ENCODE assay signal across 8 mouse cellular contexts in the genomic region with DNA sequence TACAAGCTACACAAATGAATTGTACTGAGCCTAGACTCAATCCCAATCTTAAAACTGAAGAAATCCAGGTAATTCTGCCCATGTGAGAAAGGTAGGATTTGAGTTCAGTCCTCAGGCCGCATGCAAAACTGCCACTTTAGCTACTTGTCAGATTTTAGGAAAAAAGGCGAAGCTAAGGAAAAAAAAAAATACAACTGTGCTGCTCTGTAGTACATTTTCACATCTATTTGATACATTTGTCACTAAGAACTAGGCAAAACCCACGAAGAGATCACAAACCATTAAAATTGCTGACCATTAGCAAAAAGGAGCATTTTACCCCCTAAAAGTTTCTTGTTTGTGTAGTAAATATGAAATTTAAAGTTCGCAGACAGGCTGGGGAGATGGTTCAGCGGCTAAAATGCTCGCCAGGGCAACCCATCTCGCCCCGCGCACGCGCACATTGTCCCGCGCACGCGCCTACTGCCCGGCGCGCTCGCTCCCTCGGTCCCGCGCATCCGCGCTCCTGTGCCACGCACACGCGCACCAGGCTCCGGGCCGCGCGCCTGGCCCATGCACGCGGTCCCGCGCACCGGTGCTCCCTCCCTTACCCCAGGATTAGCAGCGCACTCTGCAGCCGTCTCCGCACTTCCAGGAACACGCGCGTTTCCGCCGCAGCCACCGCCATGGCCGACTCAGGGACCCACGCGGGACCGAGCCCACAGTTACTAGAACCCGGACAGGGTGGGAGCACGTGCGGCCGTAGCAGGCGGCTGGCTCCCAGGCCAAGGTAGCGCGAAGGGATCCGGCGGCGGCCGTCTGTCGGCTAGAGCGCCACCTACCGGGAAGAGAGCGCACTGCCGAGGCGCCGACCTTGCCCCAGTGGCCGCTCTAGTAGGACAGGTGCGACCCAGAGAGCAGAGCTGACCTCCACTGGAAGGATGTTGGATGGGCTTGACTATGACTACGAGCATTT. TPM values are rescaled to one million over a fixed set of nuclear protein-coding genes. Genes with fewer than 3 reads are reported as not detected.
DNase-seq lines count a peak whose midpoint lies in the region; ATAC-seq and TF ChIP-seq lines count a peak whose summit lies in the region.

A gene (minus strand): TSS at position 800 of the 955 bp plus-strand sequence.

- intact Hi-C loops in heart, adult 2 months (cut with DNase I): no loop called here

- TF ChIP-seq POLR2A in heart, adult 2 months (IDR thresholded peaks at IDR 0.05; ENCODE audit: insufficient read depth, low read depth, low read length): no peak

- no peaks in the 10 kb centered on the region for H3K9me3 ChIP-seq in embryonic facial prominence, embryonic 13.5 days
- no peaks in the 10 kb centered on the region for H3K9me3 ChIP-seq in limb, embryonic 12.5 days
- H3K9me3 ChIP-seq in midbrain, embryonic 14.5 days (ENCODE audit: control insufficient read depth, low read length): no peaks in the 10 kb centered on the region

- H3K9ac ChIP-seq in embryonic facial prominence, embryonic 13.5 days: peak within 1 kb of the TSS; percentile 79
- peak within 1 kb of the TSS; percentile 75 for H3K9ac ChIP-seq in heart, adult 2 months (ENCODE audit: low read depth, low read length)
- peak within 1 kb of the TSS; percentile 75 for H3K9ac ChIP-seq in limb, embryonic 12.5 days (replicated peaks)
- peak within 1 kb of the TSS; percentile 74 for H3K9ac ChIP-seq in midbrain, embryonic 14.5 days (replicated peaks; ENCODE audit: low read length)

- H3K4me1 ChIP-seq in embryonic facial prominence, embryonic 13.5 days: peaks cover 9% of the 10 kb centered on the region
- H3K4me1 ChIP-seq in heart, adult 2 months (ENCODE audit: control insufficient read depth, insufficient read depth, low read length): no peaks in the 10 kb centered on the region
- peaks cover 6% of the 10 kb centered on the region for H3K4me1 ChIP-seq in limb, embryonic 12.5 days (replicated peaks)
- peaks cover 16% of the 10 kb centered on the region for H3K4me1 ChIP-seq in midbrain, embryonic 14.5 days (ENCODE audit: control insufficient read depth, insufficient read depth, low read length)

- peak; percentile 76 for DNase-seq in 3T3-L1 (ENCODE audit: low read depth, low spot score)
- DNase-seq in adrenal gland, postnatal 4 days (ENCODE audit: low spot score in 2 of 2): peak; percentile 66 to 72
- DNase-seq in heart, adult 2 months: peak; percentile 92
- peak; percentile 81 to 87 for DNase-seq in kidney, adult 8-10 months
- peak; percentile 96 for DNase-seq in midbrain, embryonic 14.5 days
- peak; percentile 80 for DNase-seq in spleen, adult 12 weeks (ENCODE audit: low spot score)

- no peaks in the 10 kb centered on the region for H3K36me3 ChIP-seq in embryonic facial prominence, embryonic 13.5 days
- peaks cover 2% of the 10 kb centered on the region; the same call in 1 of the 2 replicates for H3K36me3 ChIP-seq in heart, adult 2 months (ENCODE audit: control insufficient read depth, insufficient read depth, low read length)
- no peaks in the 10 kb centered on the region for H3K36me3 ChIP-seq in limb, embryonic 12.5 days
- H3K36me3 ChIP-seq in midbrain, embryonic 14.5 days (ENCODE audit: control insufficient read depth, insufficient read depth, low read length): no peaks in the 10 kb centered on the region

- peak within 1 kb of the TSS; percentile 60 for H3K4me2 ChIP-seq in embryonic facial prominence, embryonic 13.5 days
- peak within 1 kb of the TSS; percentile 56 for H3K4me2 ChIP-seq in limb, embryonic 12.5 days
- peak within 1 kb of the TSS; percentile 59 for H3K4me2 ChIP-seq in midbrain, embryonic 14.5 days (ENCODE audit: low read length)

- 2% methylated on average over 70 of the region's 70 CpGs for WGBS in embryonic facial prominence, embryonic 13.5 days
- WGBS in heart, adult 2 months: 2% methylated on average over 70 of the region's 70 CpGs
- WGBS in limb, embryonic 12.5 days: 2% methylated on average over 70 of the region's 70 CpGs
- WGBS in midbrain, embryonic 14.5 days: 2% methylated on average over 70 of the region's 70 CpGs

- TF ChIP-seq EP300 in heart, adult 2 months (IDR thresholded peaks at IDR 0.05; ENCODE audit: insufficient read depth, low read depth, low read length): no peak

- peak; percentile 83 for ATAC-seq in embryonic facial prominence, embryonic 13.5 days (ENCODE audit: insufficient number of reproducible peaks, insufficient read depth, low FRiP score, low TSS enrichment, low read depth)
- peak; percentile 87 for ATAC-seq in limb, embryonic 12.5 days (ENCODE audit: insufficient number of reproducible peaks, insufficient read depth, low FRiP score, low TSS enrichment, low read depth)
- peak; percentile 85 for ATAC-seq in midbrain, embryonic 14.5 days (ENCODE audit: low FRiP score, low TSS enrichment)

- no peaks in the 10 kb centered on the region; the same call in 1 of the 2 replicates for H3K79me2 ChIP-seq in heart, adult 2 months (replicated peaks; ENCODE audit: control insufficient read depth, insufficient read depth, low read length)

- peak within 1 kb of the TSS; percentile 67 for H3K4me3 ChIP-seq in embryonic facial prominence, embryonic 13.5 days
- peak within 1 kb of the TSS; percentile 83 for H3K4me3 ChIP-seq in heart, adult 2 months
- peak within 1 kb of the TSS; percentile 69 for H3K4me3 ChIP-seq in limb, embryonic 12.5 days (replicated peaks)
- H3K4me3 ChIP-seq in midbrain, embryonic 14.5 days (replicated peaks; ENCODE audit: low read depth, low read length): peak within 1 kb of the TSS; percentile 61

- H3K27me3 ChIP-seq in embryonic facial prominence, embryonic 13.5 days: peaks cover 10% of the 10 kb centered on the region
- no peaks in the 10 kb centered on the region for H3K27me3 ChIP-seq in heart, adult 2 months (ENCODE audit: control insufficient read depth, insufficient read depth, low read length)
- 0 out of 2 replicates have a peak, but pooled peaks cover 3% of the 10 kb centered on the region for H3K27me3 ChIP-seq in limb, embryonic 12.5 days
- peaks cover 5% of the 10 kb centered on the region; the same call in 1 of the 2 replicates for H3K27me3 ChIP-seq in midbrain, embryonic 14.5 days (ENCODE audit: control insufficient read depth, insufficient read depth, low read length)

- H3K27ac ChIP-seq in embryonic facial prominence, embryonic 13.5 days: peak within 1 kb of the TSS; percentile 68
- peak within 1 kb of the TSS; percentile 83 for H3K27ac ChIP-seq in heart, adult 2 months
- H3K27ac ChIP-seq in limb, embryonic 12.5 days: peak within 1 kb of the TSS; percentile 73
- peak within 1 kb of the TSS; percentile 85 for H3K27ac ChIP-seq in midbrain, embryonic 14.5 days (replicated peaks; ENCODE audit: low read depth, low read length)

- no peak for TF ChIP-seq CTCF in heart, adult 2 months (IDR thresholded peaks at IDR 0.05)

RNA-seq across cellular contexts. Expression of the gene that starts here (rescaled TPM):
- 1 to 10 TPM; 4.3 to 5.1 TPM for total RNA-seq in adrenal gland, postnatal 4 days (2021)
- 5.9 and 6.1 TPM in 2 replicates for polyA plus RNA-seq in embryonic facial prominence, embryonic 13.5 days (2015; fragmentation: Nextera tagmentation; extraction: Ambion mirVana)
- 1 to 10 TPM in 1 of 2 experiments, under 1 TPM in 1; 0.84 to 1.5 TPM for total RNA-seq in heart, adult 2 months (2021)
- polyA plus RNA-seq in heart, adult 2 months (2012; rRNA removed): 0.64 and 1.1 TPM in 2 replicates
- 6.2 and 7.4 TPM in 2 replicates for polyA plus RNA-seq in limb, embryonic 12.5 days (2016; fragmentation: Nextera tagmentation; extraction: Ambion mirVana)
- 6.6 and 8.0 TPM in 2 replicates for polyA plus RNA-seq in midbrain, embryonic 14.5 days (2014; fragmentation: Nextera tagmentation; extraction: Ambion mirVana)

Comparison
In these comparisons a context has a peak if more than half of its experiments do, and no peak if none do; other contexts are left out.
1. Peak in every context shown above with its lines: DNase-seq, ATAC-seq, H3K4me3 ChIP-seq and H3K27ac ChIP-seq.